Mouse (Mus musculus): ENCODE data around the gene Rabggta.

GRCm38 (mm10) chr14:55713007-55713728 is 8.9 kb downstream of the Rabggta start:
- TF ChIP-seq FLI1 (IDR thresholded peaks at IDR 0.05; ENCODE audit: low read length) (no peak), GATA1 (IDR thresholded peaks at IDR 0.05; ENCODE audit: borderline replicate concordance, low read length) (no peak)
